Mouse (Mus musculus): ENCODE measurements around the gene Olfr319. TPM values are rescaled to one million over a fixed set of nuclear protein-coding genes. Genes with fewer than 3 reads are reported as not detected.
"Not testable (repeated sequence)": the region's sequence is repeated elsewhere in the genome, so short reads cannot be mapped to it uniquely, and the experiment has no call there.

Olfr319 gene
- polyA plus RNA-seq, 1 experiment from 2014 or later: not detected

DNA sequence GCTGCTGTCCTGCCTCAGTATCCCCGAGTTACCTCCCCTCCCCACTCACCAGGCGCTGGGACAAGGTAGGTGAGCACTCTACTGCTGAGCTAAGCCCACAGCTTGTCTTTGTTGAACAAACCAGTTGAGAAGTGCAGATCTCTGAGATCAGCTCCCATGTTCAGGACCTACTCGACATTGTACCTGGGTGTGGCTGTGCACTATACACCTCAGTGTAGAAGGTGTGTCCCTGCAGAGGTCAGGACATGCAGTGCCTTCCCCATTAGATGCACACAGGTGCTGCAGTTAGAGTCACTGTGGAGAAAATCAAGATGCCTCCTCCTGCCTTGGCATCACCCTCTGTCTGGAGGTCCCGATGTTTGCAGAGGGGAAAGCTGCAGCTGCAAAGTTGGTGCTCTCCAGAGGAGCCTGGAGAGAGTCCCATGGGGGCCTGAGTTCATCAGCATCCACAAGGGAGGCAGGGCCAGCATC, 39.9 kb downstream of the Olfr319 start, which contains the start of gene Olfr317:
Olfr317 (minus strand) TSS at position 421 of the 471 bp plus-strand sequence.
- WGBS: 80% methylated on average over 4 of the region's 4 CpGs
- no peak within 1 kb of the TSS for H3K27ac ChIP-seq
- H3K4me3 ChIP-seq (replicated peaks): no peak within 1 kb of the TSS
- H3K4me1 ChIP-seq (replicated peaks): no peaks in the 10 kb centered on the region
- no peaks in the 10 kb centered on the region for H3K36me3 ChIP-seq
- no peaks in the 10 kb centered on the region for H3K27me3 ChIP-seq
- no peak within 1 kb of the TSS for H3K9ac ChIP-seq (replicated peaks)
- ATAC-seq: no peak
- H3K9me3 ChIP-seq: no peaks in the 10 kb centered on the region
- H3K4me2 ChIP-seq (replicated peaks): no peak within 1 kb of the TSS

GRCm38 (mm10) chr11:58751096-58751495, 52.1 kb downstream of the Olfr319 start:
- not testable (repeated sequence) for H3K4me1 ChIP-seq (replicated peaks); H3K4me3 ChIP-seq (replicated peaks); ATAC-seq; H3K36me3 ChIP-seq; H3K9me3 ChIP-seq; H3K27ac ChIP-seq; H3K27me3 ChIP-seq; H3K4me2 ChIP-seq (replicated peaks); H3K9ac ChIP-seq (replicated peaks)
- 84% methylated on average over 18 of the region's 18 CpGs for WGBS

- Histone ChIP-seq H3K36me3 (no peaks in the 10 kb centered on the region), H3K9ac (replicated peaks) (no peak within 1 kb of the TSS), H3K9me3 (no peaks in the 10 kb centered on the region), H3K27me3 (no peaks in the 10 kb centered on the region), H3K27ac (no peak within 1 kb of the TSS), H3K4me3 (replicated peaks) (no peak within 1 kb of the TSS), H3K4me2 (replicated peaks) (no peak within 1 kb of the TSS), H3K4me1 (replicated peaks) (no peaks in the 10 kb centered on the region)
- 88% methylated on average over 2 of the region's 2 CpGs for WGBS
- no peak for ATAC-seq
Observed at GRCm38 (mm10) chr11:58752434-58752833, 53.5 kb downstream of the Olfr319 start, which contains the start of gene Olfr316. Olfr316 (plus strand) TSS chr11:58752734.

Other genes with a start within 250 kb of the Olfr319 start
- gene Lypd9, start 246.2 kb upstream of the Olfr319 start, polyA plus RNA-seq (2015; fragmentation: Nextera tagmentation; extraction: Ambion mirVana): not detected in 2 replicates
- gene Olfr30, start 236.9 kb upstream of the Olfr319 start, polyA plus RNA-seq (2015; fragmentation: Nextera tagmentation; extraction: Ambion mirVana): not detected in 2 replicates
- gene Olfr332, start 206.6 kb upstream of the Olfr319 start, polyA plus RNA-seq (2015; fragmentation: Nextera tagmentation; extraction: Ambion mirVana): not detected in 2 replicates
- gene Olfr331, start 196.6 kb upstream of the Olfr319 start, polyA plus RNA-seq (2015; fragmentation: Nextera tagmentation; extraction: Ambion mirVana): not detected in 2 replicates
- gene Olfr330, start 164.3 kb upstream of the Olfr319 start, polyA plus RNA-seq (2015; fragmentation: Nextera tagmentation; extraction: Ambion mirVana): not detected in 2 replicates
- not detected in 2 replicates for gene Olfr329-ps, start 152.7 kb upstream of the Olfr319 start, polyA plus RNA-seq (2015; fragmentation: Nextera tagmentation; extraction: Ambion mirVana)
- 0.07 TPM in 1 of 2 replicates, not detected in the other for gene Olfr328, start 143.5 kb upstream of the Olfr319 start, polyA plus RNA-seq (2015; fragmentation: Nextera tagmentation; extraction: Ambion mirVana)
- gene Olfr224, start 128.6 kb upstream of the Olfr319 start, polyA plus RNA-seq (2015; fragmentation: Nextera tagmentation; extraction: Ambion mirVana): not detected in 2 replicates
- gene Olfr325, start 121.4 kb upstream of the Olfr319 start, polyA plus RNA-seq (2015; fragmentation: Nextera tagmentation; extraction: Ambion mirVana): not detected in 2 replicates
- not detected in 2 replicates for gene Olfr324, start 104.0 kb upstream of the Olfr319 start, polyA plus RNA-seq (2015; fragmentation: Nextera tagmentation; extraction: Ambion mirVana)
- gene 2210407C18Rik, start 83.1 kb upstream of the Olfr319 start, polyA plus RNA-seq (2015; fragmentation: Nextera tagmentation; extraction: Ambion mirVana): not detected in 2 replicates
- not detected in 2 replicates for gene Olfr323, start 68.7 kb upstream of the Olfr319 start, polyA plus RNA-seq (2015; fragmentation: Nextera tagmentation; extraction: Ambion mirVana)
- gene Trim58, start 58.7 kb upstream of the Olfr319 start, polyA plus RNA-seq (2015; fragmentation: Nextera tagmentation; extraction: Ambion mirVana): 0.07 and 0.12 TPM in 2 replicates
- gene Olfr322, start 40.4 kb upstream of the Olfr319 start, polyA plus RNA-seq (2015; fragmentation: Nextera tagmentation; extraction: Ambion mirVana): not detected in 2 replicates
- not detected in 2 replicates for gene Olfr320, start 18.1 kb upstream of the Olfr319 start, polyA plus RNA-seq (2015; fragmentation: Nextera tagmentation; extraction: Ambion mirVana)
- not detected in 2 replicates for gene Olfr318, start 24.9 kb downstream of the Olfr319 start, polyA plus RNA-seq (2015; fragmentation: Nextera tagmentation; extraction: Ambion mirVana)
- gene Olfr317, start 40.0 kb downstream of the Olfr319 start, polyA plus RNA-seq (2015; fragmentation: Nextera tagmentation; extraction: Ambion mirVana): 0.12 and 0.23 TPM in 2 replicates
- not detected in 2 replicates for gene Olfr316, start 53.6 kb downstream of the Olfr319 start, polyA plus RNA-seq (2015; fragmentation: Nextera tagmentation; extraction: Ambion mirVana)
- not detected in 2 replicates for gene Olfr315, start 74.0 kb downstream of the Olfr319 start, polyA plus RNA-seq (2015; fragmentation: Nextera tagmentation; extraction: Ambion mirVana)
- not detected in 2 replicates for gene Olfr314, start 83.8 kb downstream of the Olfr319 start, polyA plus RNA-seq (2015; fragmentation: Nextera tagmentation; extraction: Ambion mirVana)
- 2.4 and 7.3 TPM in 2 replicates for gene Fam183b, start 102.8 kb downstream of the Olfr319 start, polyA plus RNA-seq (2015; fragmentation: Nextera tagmentation; extraction: Ambion mirVana)
- 0.10 TPM in 1 of 2 replicates, not detected in the other for gene Olfr313, start 115.8 kb downstream of the Olfr319 start, polyA plus RNA-seq (2015; fragmentation: Nextera tagmentation; extraction: Ambion mirVana)
- gene Olfr312, start 130.1 kb downstream of the Olfr319 start, polyA plus RNA-seq (2015; fragmentation: Nextera tagmentation; extraction: Ambion mirVana): not detected in 2 replicates
- gene Olfr311, start 140.1 kb downstream of the Olfr319 start, polyA plus RNA-seq (2015; fragmentation: Nextera tagmentation; extraction: Ambion mirVana): not detected in 2 replicates
- 18.5 and 21.3 TPM in 2 replicates for gene Gm12258, start 148.0 kb downstream of the Olfr319 start, polyA plus RNA-seq (2015; fragmentation: Nextera tagmentation; extraction: Ambion mirVana)
- gene 2810021J22Rik, start 168.1 kb downstream of the Olfr319 start, polyA plus RNA-seq (2015; fragmentation: Nextera tagmentation; extraction: Ambion mirVana): 12.7 and 14.0 TPM in 2 replicates
- gene Zfp39, start 205.1 kb downstream of the Olfr319 start, polyA plus RNA-seq (2015; fragmentation: Nextera tagmentation; extraction: Ambion mirVana): 4.4 and 5.2 TPM in 2 replicates
- gene Btnl10, start 218.7 kb downstream of the Olfr319 start, polyA plus RNA-seq (2015; fragmentation: Nextera tagmentation; extraction: Ambion mirVana): not detected in 2 replicates
- 453 and 491 TPM in 2 replicates for gene Rnf187, start 239.8 kb downstream of the Olfr319 start, polyA plus RNA-seq (2015; fragmentation: Nextera tagmentation; extraction: Ambion mirVana)
- 383 and 402 TPM in 2 replicates for gene Hist3h2ba, start 249.8 kb downstream of the Olfr319 start, polyA plus RNA-seq (2015; fragmentation: Nextera tagmentation; extraction: Ambion mirVana)

Measured in midbrain, embryonic 13.5 days (tissue).